Mouse (Mus musculus): ENCODE results near the gene Hibadh.

Gene Hibadh

DNA sequence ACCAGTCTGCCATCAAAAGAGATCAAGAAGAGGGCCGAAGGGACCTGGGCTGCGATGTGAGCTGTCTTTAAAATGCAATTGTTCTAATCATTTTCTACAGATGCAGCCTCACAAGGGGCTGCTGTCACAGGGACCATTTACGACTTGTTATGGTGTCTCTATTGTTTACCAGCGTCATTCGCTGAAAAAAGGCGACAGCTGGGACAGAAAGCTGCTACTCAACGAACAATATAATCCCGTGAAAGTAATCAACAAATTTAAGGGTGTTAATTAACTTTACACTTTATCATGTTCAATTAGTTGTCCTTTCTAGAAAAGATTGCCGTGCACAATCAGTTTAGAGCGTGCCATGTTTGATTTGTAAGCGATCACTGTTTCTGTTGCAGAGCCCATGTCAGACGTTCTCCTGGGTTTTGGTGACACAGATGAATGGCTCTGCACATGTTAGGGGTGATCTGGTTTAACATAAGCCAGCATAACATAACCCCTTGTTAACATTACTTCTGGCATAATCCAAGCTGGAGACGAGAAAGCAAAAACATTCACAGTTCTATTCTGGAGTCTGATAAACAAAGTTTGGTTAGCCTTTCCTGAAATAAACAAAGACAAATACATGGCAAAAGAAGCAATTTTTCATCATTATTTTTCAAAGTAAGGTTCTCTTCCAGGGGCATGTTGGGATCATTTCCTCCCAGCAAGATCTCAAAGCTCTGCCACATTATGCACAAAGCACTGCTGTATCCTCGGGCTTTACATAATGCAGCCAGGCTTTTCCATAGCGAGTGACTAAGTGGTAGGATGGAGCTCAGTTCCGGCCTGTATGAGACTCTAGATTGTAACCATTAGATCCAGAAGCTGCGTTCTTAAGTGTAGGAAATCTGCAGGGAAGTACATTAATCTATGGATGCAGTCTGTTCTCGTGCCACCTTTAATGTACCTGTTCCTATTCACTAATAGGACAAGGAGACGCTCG lies 72.6 kb downstream of the Hibadh start:
- peak; percentile 73 for DNase-seq

DNA sequence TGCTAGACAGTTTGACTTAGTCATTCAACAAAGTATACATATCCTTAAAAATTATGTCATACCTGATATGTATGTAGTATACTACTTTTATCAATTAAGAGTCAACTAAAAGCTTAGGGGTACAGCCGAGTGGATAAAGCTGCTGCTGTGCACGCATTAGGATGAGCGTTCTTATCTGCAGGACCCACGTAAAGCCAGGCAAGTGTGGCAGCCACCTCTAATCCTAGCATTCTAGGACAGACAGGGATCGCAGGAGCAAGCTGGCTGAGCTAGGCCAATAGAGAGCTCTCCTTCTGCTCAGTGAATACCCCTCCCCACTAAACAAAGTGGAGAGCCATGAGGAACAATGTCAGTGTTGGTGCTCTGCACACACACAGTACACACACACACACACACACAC lies 75.0 kb downstream of the Hibadh start:
- DNase-seq: peak; percentile 58

- no peak for DNase-seq
These were observed 77.2 kb downstream of the Hibadh start for GRCm38 (mm10) chr6:52562994-52563393.

- no peak for DNase-seq
These were observed 81.1 kb downstream of the Hibadh start for GRCm38 (mm10) chr6:52559041-52559440.

GRCm38 (mm10) chr6:52544376-52544775 lies 95.8 kb downstream of the Hibadh start:
- DNase-seq: no peak

GRCm38 (mm10) chr6:52542464-52542863 lies 97.7 kb downstream of the Hibadh start:
- DNase-seq: no peak

GRCm38 (mm10) chr6:52539911-52540310 lies 100.3 kb downstream of the Hibadh start:
- DNase-seq: no peak

- DNase-seq: no peak
These were observed 105.0 kb downstream of the Hibadh start for GRCm38 (mm10) chr6:52535072-52535704.

- no peak for DNase-seq
These were observed 108.1 kb downstream of the Hibadh start for GRCm38 (mm10) chr6:52532144-52532492.

- DNase-seq: no peak
These were observed 108.6 kb downstream of the Hibadh start for GRCm38 (mm10) chr6:52531366-52532143.

DNA sequence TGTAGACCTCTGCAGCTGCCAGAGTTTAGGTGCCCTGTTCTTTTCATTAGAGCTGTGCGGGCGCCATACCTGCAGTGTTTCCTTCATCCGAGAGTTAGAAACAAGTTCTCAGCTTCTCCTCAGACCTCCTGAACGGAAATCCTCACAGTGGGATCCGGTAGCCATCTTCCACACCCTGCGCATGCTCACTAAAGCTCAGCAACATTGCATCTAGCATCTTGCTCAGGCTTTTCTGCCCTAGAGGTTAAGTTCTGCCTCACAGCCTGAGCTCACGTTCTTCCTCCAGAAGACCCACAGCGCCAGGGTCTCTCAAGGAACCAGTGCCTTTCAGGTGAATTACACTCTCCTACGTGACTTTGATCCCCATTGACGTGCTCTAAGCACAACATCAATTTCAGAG lies 109.3 kb downstream of the Hibadh start:
- no peak for DNase-seq

- DNase-seq: no peak
These were observed 116.0 kb downstream of the Hibadh start for GRCm38 (mm10) chr6:52524226-52524625.

- no peak for DNase-seq
These were observed 121.5 kb downstream of the Hibadh start for GRCm38 (mm10) chr6:52518704-52519103.

- DNase-seq: no peak
These were observed 122.9 kb downstream of the Hibadh start for GRCm38 (mm10) chr6:52517272-52517671.

- no peak for DNase-seq
These were observed 126.2 kb downstream of the Hibadh start for GRCm38 (mm10) chr6:52513876-52514405.

- no peak for DNase-seq
These were observed 131.4 kb downstream of the Hibadh start for GRCm38 (mm10) chr6:52508789-52509188.

GRCm38 (mm10) chr6:52507946-52508345 lies 132.2 kb downstream of the Hibadh start:
- DNase-seq: no peak

DNA sequence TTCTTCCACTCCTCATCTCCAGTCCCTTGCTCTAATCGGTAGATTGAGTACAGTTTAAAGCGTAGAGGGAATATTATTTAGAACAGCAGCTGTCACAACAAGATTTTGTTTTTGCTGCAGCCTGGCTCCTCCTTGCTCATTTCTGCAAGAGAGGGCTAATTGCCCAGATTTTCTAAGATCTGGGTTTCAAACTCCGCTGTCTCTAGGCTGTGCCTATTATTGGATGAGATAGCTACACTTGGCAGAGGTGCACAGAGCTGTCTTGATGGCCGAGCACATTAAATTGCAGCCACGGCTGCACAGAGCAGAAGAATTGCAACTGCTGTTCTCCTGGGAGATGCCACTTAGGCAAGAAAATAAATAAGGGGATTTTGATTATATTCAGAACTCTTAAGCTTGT lies 133.0 kb downstream of the Hibadh start:
- no peak for DNase-seq

- DNase-seq: no peak
These were observed 134.1 kb downstream of the Hibadh start for GRCm38 (mm10) chr6:52505777-52506755.

- no peak for DNase-seq
These were observed 135.3 kb downstream of the Hibadh start for GRCm38 (mm10) chr6:52504676-52505460.

- no peak for DNase-seq
These were observed 137.2 kb downstream of the Hibadh start for GRCm38 (mm10) chr6:52502986-52503385.
